Mouse (Mus musculus) liver, embryonic 16.5 days (tissue): ENCODE results near the gene Zcchc2. TPM values are rescaled to one million over a fixed set of nuclear protein-coding genes. Genes with fewer than 3 reads are reported as not detected.

Experiments used
- ATAC-seq: fragments of 200-750 bp; cut with Nextera tagmentation; 2 replicates; pipeline ENCODE4 v1.8.0; 2017; ENCODE audit warnings: low read depth, mild to moderate bottlenecking, moderate number of reproducible peaks, moderate library complexity
- H3K27ac ChIP-seq: fragments of 300-500 bp; sonication (generic); 2 replicates; pipeline ENCODE4 v1.5.1; 2014; ENCODE audit warnings: mild to moderate bottlenecking, low read length
- H3K27me3 ChIP-seq: fragments of 300-500 bp; sonication (generic); 2 replicates; pipeline ENCODE4 v1.6.1; 2014; ENCODE audit warnings: low read depth, low read length, mixed read lengths; ENCODE audit not compliant: control insufficient read depth, insufficient read depth
- H3K36me3 ChIP-seq: fragments of 300-500 bp; sonication (generic); 2 replicates; pipeline ENCODE4 v1.6.1; 2014; ENCODE audit warnings: mild to moderate bottlenecking; ENCODE audit not compliant: control insufficient read depth, insufficient read depth
- H3K4me1 ChIP-seq: fragments of 300-500 bp; sonication (generic); 2 replicates; pipeline ENCODE4 v1.6.1; 2014; ENCODE audit warnings: low read depth, low read length, mixed read lengths; ENCODE audit not compliant: control insufficient read depth
- H3K4me2 ChIP-seq: fragments of 300-500 bp; sonication (generic); 2 replicates; pipeline ENCODE4 v1.6.1; 2014; ENCODE audit warnings: low read depth, low read length, mixed read lengths
- H3K4me3 ChIP-seq: fragments of 300-500 bp; sonication (generic); 2 replicates; pipeline ENCODE4 v1.5.1; 2014; ENCODE audit warnings: low read depth, mild to moderate bottlenecking, low read length
- H3K9ac ChIP-seq: fragments of 300-500 bp; sonication (generic); 2 replicates; pipeline ENCODE4 v1.6.1; 2014; ENCODE audit warnings: low read depth, low read length
- H3K9me3 ChIP-seq: fragments of 300-500 bp; sonication (generic); replicated peaks from 2 replicates; pipeline ENCODE4 v1.6.1; 2016; ENCODE audit warnings: low read length; ENCODE audit not compliant: control insufficient read depth
- WGBS: fragments of 180-500 bp; shearing (Covaris S2); extraction: QIAGEN DNeasy Blood & Tissue Kit; methylation state at CpG from one replicate; pipeline ENCODE4 v1.1.7; 2014; ENCODE audit not compliant: insufficient replicate concordance; 5-methylcytosine and 5-hydroxymethylcytosine counted together
- polyA plus RNA-seq: library from polyadenylated mRNA; unstranded; fragments of >200 nt; fragmentation: Nextera tagmentation; extraction: Ambion mirVana; gene quantifications from 2 replicates; pipeline ENCODE4 v1.2.1, GENCODE M21; 2015

Gene Zcchc2
- polyA plus RNA-seq, 1 experiment from 2014 or later: 1.3 TPM

- no peaks in the 10 kb centered on the region for H3K4me1 ChIP-seq
- no peak for ATAC-seq
- 63% methylated on average over 9 of the region's 9 CpGs for WGBS
These were observed 72.8 kb downstream of the Zcchc2 start for GRCm38 (mm10) chr1:106062891-106063590.

GRCm38 (mm10) chr1:106063591-106064170, 73.5 kb downstream of the Zcchc2 start:
- Histone ChIP-seq H3K4me2 (no peak overlapping the region), H3K4me3 (no peak overlapping the region), H3K27me3 (no peaks in the 10 kb centered on the region), H3K4me1 (no peaks in the 10 kb centered on the region), H3K9ac (no peak overlapping the region), H3K27ac (no peak overlapping the region), H3K9me3 (no peaks in the 10 kb centered on the region), H3K36me3 (no peaks in the 10 kb centered on the region)
- WGBS: 62% methylated on average over 4 of the region's 4 CpGs
- no peak for ATAC-seq

More at GRCm38 (mm10) chr1:106062891-106063590, 72.8 kb downstream of the Zcchc2 start:
- Histone ChIP-seq H3K27me3 (no peaks in the 10 kb centered on the region), H3K27ac (no peak overlapping the region), H3K9me3 (no peaks in the 10 kb centered on the region), H3K36me3 (no peaks in the 10 kb centered on the region), H3K9ac (no peak overlapping the region), H3K4me3 (no peak overlapping the region), H3K4me2 (no peak overlapping the region)

GRCm38 (mm10) chr1:106064291-106064690, 74.1 kb downstream of the Zcchc2 start:
- Histone ChIP-seq H3K27me3 (no peaks in the 10 kb centered on the region), H3K4me2 (no peak overlapping the region), H3K36me3 (no peaks in the 10 kb centered on the region), H3K27ac (no peak overlapping the region), H3K9me3 (no peaks in the 10 kb centered on the region), H3K9ac (no peak overlapping the region), H3K4me3 (no peak overlapping the region), H3K4me1 (no peaks in the 10 kb centered on the region)
- 33% methylated on average over 3 of the region's 3 CpGs for WGBS
- no peak for ATAC-seq

- Histone ChIP-seq H3K4me2 (no peak overlapping the region), H3K36me3 (no peaks in the 10 kb centered on the region), H3K27ac (no peak overlapping the region), H3K4me1 (no peaks in the 10 kb centered on the region), H3K27me3 (no peaks in the 10 kb centered on the region), H3K9me3 (no peaks in the 10 kb centered on the region), H3K9ac (no peak overlapping the region), H3K4me3 (no peak overlapping the region)
- no peak for ATAC-seq
- WGBS: 79% methylated on average over 2 of the region's 2 CpGs
These were observed 74.5 kb downstream of the Zcchc2 start for GRCm38 (mm10) chr1:106064711-106065110.

- Histone ChIP-seq H3K27me3 (no peaks in the 10 kb centered on the region), H3K4me3 (no peak overlapping the region), H3K36me3 (no peaks in the 10 kb centered on the region), H3K4me2 (no peak overlapping the region), H3K27ac (no peak overlapping the region), H3K9ac (no peak overlapping the region), H3K9me3 (no peaks in the 10 kb centered on the region), H3K4me1 (no peaks in the 10 kb centered on the region)
- no peak for ATAC-seq
- WGBS: 31% methylated on average over 7 of the region's 7 CpGs
These were observed 75.5 kb downstream of the Zcchc2 start for GRCm38 (mm10) chr1:106065679-106066078.

- H3K36me3 ChIP-seq: no peaks in the 10 kb centered on the region
- 0 out of 2 replicates have a peak, but pooled peaks cover 2% of the 10 kb centered on the region for H3K27me3 ChIP-seq
- no peak overlapping the region for H3K9ac ChIP-seq
- H3K4me1 ChIP-seq: no peaks in the 10 kb centered on the region
- ATAC-seq: no peak
- no peak overlapping the region for H3K4me2 ChIP-seq
- WGBS: 74% methylated on average over 6 of the region's 6 CpGs
- no peaks in the 10 kb centered on the region for H3K9me3 ChIP-seq
- H3K4me3 ChIP-seq: no peak overlapping the region
- no peak overlapping the region for H3K27ac ChIP-seq
These were observed 77.1 kb downstream of the Zcchc2 start for GRCm38 (mm10) chr1:106067306-106067705.

GRCm38 (mm10) chr1:106069867-106070543, 79.8 kb downstream of the Zcchc2 start:
- no peak overlapping the region for H3K4me3 ChIP-seq
- no peaks in the 10 kb centered on the region for H3K36me3 ChIP-seq
- H3K9me3 ChIP-seq: no peaks in the 10 kb centered on the region
- no peak overlapping the region for H3K4me2 ChIP-seq
- ATAC-seq: no peak
- WGBS: 45% methylated on average over 7 of the region's 7 CpGs
- no peaks in the 10 kb centered on the region for H3K4me1 ChIP-seq
- H3K27me3 ChIP-seq: 0 out of 2 replicates have a peak, but pooled peaks cover 2% of the 10 kb centered on the region
- H3K9ac ChIP-seq: no peak overlapping the region
- H3K27ac ChIP-seq: no peak overlapping the region

GRCm38 (mm10) chr1:106070814-106071213, 80.6 kb downstream of the Zcchc2 start:
- 0 out of 2 replicates have a peak, but pooled peaks cover 2% of the 10 kb centered on the region for H3K27me3 ChIP-seq
- 49% methylated on average over 4 of the region's 4 CpGs for WGBS
- no peaks in the 10 kb centered on the region for H3K36me3 ChIP-seq
- no peak overlapping the region for H3K27ac ChIP-seq
- ATAC-seq: no peak
- no peak overlapping the region for H3K4me3 ChIP-seq
- no peak overlapping the region for H3K9ac ChIP-seq
- H3K9me3 ChIP-seq: no peaks in the 10 kb centered on the region
- no peaks in the 10 kb centered on the region for H3K4me1 ChIP-seq
- no peak overlapping the region for H3K4me2 ChIP-seq
